Mouse (Mus musculus): ENCODE data around the gene Ednra.

DNA sequence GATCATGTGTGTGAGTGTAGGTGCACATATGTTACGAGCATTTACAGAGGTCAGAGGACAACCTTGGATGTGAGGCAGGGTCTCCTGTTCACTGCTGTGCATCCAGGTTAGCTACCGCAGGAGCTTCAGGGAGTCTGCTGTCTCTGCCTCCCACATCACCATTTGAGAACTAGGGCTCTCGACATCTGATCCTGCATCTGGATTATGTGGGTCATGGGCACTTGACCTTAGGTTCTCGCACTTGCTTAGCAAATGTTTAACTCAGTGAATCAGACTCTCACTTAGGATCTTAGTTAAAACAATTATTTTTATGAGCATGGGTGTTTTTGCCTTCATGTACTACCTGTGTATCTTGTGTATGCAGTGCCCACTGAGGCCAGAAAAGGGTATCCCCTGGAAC is 49.6 kb upstream of the Ednra start:
- no peak for TF ChIP-seq CTCF (IDR thresholded peaks at IDR 0.05; ENCODE audit: insufficient read depth, low read length)
- no peak for TF ChIP-seq POLR2A (IDR thresholded peaks at IDR 0.05; ENCODE audit: borderline replicate concordance, extremely low read depth, low read depth, low read length)

Data from lung, adult 2 months (tissue).